Mouse (Mus musculus): Measurements from ENCODE around the gene Tmem229b. TPM values are rescaled to one million over a fixed set of nuclear protein-coding genes. Genes with fewer than 3 reads are reported as not detected.

The Tmem229b gene
- total and polyA plus RNA-seq, 3 experiments: 13.8 to 20.5 TPM; not detected in 1

GRCm38 (mm10) chr12:79039708-79040107 is 32.3 kb upstream of the Tmem229b start:
- no peak overlapping the region for H3K9ac ChIP-seq (ENCODE audit: control insufficient read depth, low read depth, low read length, poor library complexity, severe bottlenecking)
- no peaks in the 10 kb centered on the region for H3K9me3 ChIP-seq (replicated peaks; ENCODE audit: insufficient read depth, low read length)
- H3K27me3 ChIP-seq (ENCODE audit: control insufficient read depth in 1 of 2, insufficient read depth in 2 of 2, low read length in 2 of 2): peaks cover 0 to 2% of the 10 kb centered on the region in 2 experiments; a peak in 2 of 4 replicates
- peaks cover 0 to 7% of the 10 kb centered on the region in 2 experiments; a peak in 2 of 4 replicates for H3K36me3 ChIP-seq (ENCODE audit: control insufficient read depth in 1 of 2, insufficient read depth in 2 of 2, low read length in 2 of 2)
- no peaks in the 10 kb centered on the region for H3K79me2 ChIP-seq (ENCODE audit: control insufficient read depth, insufficient read depth, low read length, poor library complexity)
- DNase-seq (ENCODE audit: low read depth, low spot score): no peak
- H3K4me1 ChIP-seq (ENCODE audit: control insufficient read depth in 1 of 2, insufficient read depth in 2 of 2, low read length in 2 of 2): peaks cover 5 to 12% of the 10 kb centered on the region in 2 experiments
- no peak for TF ChIP-seq USF1 (IDR thresholded peaks at IDR 0.05; ENCODE audit: low read depth, low read length)
- TF ChIP-seq POLR2AphosphoS5 (IDR thresholded peaks at IDR 0.05; ENCODE audit: borderline replicate concordance, low read depth, low read length): no peak
- TF ChIP-seq MAZ (IDR thresholded peaks at IDR 0.05; ENCODE audit: low read depth, low read length): no peak
- no peak for TF ChIP-seq RAD21 (IDR thresholded peaks at IDR 0.05; ENCODE audit: low read depth, low read length)
- no peak for TF ChIP-seq MAFK (IDR thresholded peaks at IDR 0.05; ENCODE audit: borderline replicate concordance, low read depth, low read length)
- no peak for TF ChIP-seq USF2 (IDR thresholded peaks at IDR 0.05; ENCODE audit: borderline replicate concordance in 1 of 2, insufficient read depth in 1 of 2, low read depth in 1 of 2, low read length in 2 of 2)
- TF ChIP-seq E2F4 (IDR thresholded peaks at IDR 0.05; ENCODE audit: borderline replicate concordance, low read depth, low read length): no peak
- TF ChIP-seq MYB (IDR thresholded peaks at IDR 0.05; ENCODE audit: low read depth, low read length): no peak
- TF ChIP-seq NELFE (IDR thresholded peaks at IDR 0.05; ENCODE audit: low read depth, low read length): no peak
- no peak for TF ChIP-seq GATA1 (IDR thresholded peaks at IDR 0.05; ENCODE audit: low read depth, low read length)
- TF ChIP-seq MAX (IDR thresholded peaks at IDR 0.05; ENCODE audit: low read length): no peak
- TF ChIP-seq GABPA (IDR thresholded peaks at IDR 0.05; ENCODE audit: low read depth, low read length): no peak
- TF ChIP-seq EP300 (IDR thresholded peaks at IDR 0.05; ENCODE audit: low read depth in 1 of 2, low read length in 2 of 2): no peak
- TF ChIP-seq CHD2 (IDR thresholded peaks at IDR 0.05; ENCODE audit: low read length): no peak
- no peak for TF ChIP-seq HCFC1 (IDR thresholded peaks at IDR 0.05; ENCODE audit: low read depth, low read length)
- TF ChIP-seq KAT2A (conservative IDR thresholded peaks at IDR 0.05; ENCODE audit: low read depth, low read length): no peak
- TF ChIP-seq BHLHE40 (IDR thresholded peaks at IDR 0.05; ENCODE audit: borderline replicate concordance, low read depth, low read length): no peak
- no peak overlapping the region for H3K4me3 ChIP-seq (ENCODE audit: control insufficient read depth in 1 of 2, insufficient read depth in 1 of 2, low read depth in 2 of 2, low read length in 2 of 2)
- H3K27ac ChIP-seq (ENCODE audit: control insufficient read depth, low read depth, low read length): no peak overlapping the region

- H3K79me2 ChIP-seq (ENCODE audit: control insufficient read depth, insufficient read depth, low read length, poor library complexity): no peaks in the 10 kb centered on the region
- H3K27me3 ChIP-seq (ENCODE audit: control insufficient read depth in 1 of 2, insufficient read depth in 2 of 2, low read length in 2 of 2): peaks cover 8 to 9% of the 10 kb centered on the region in 2 experiments
- H3K9ac ChIP-seq (ENCODE audit: control insufficient read depth, low read depth, low read length, poor library complexity, severe bottlenecking): no peak overlapping the region
- H3K27ac ChIP-seq (ENCODE audit: control insufficient read depth, low read depth, low read length): no peak overlapping the region
- no peak overlapping the region for H3K4me3 ChIP-seq (ENCODE audit: control insufficient read depth in 1 of 2, insufficient read depth in 1 of 2, low read depth in 2 of 2, low read length in 2 of 2)
- TF ChIP-seq ZMIZ1 (IDR thresholded peaks at IDR 0.05; ENCODE audit: low read depth, low read length) (no peak), TAL1 (IDR thresholded peaks at IDR 0.05; ENCODE audit: low read length) (no peak), RCOR1 (IDR thresholded peaks at IDR 0.05; ENCODE audit: low read depth, low read length) (no peak), MYC (IDR thresholded peaks at IDR 0.05; ENCODE audit: low read depth, low read length) (no peak), ZNF384 (IDR thresholded peaks at IDR 0.05; ENCODE audit: low read depth, low read length) (no peak), MAZ (IDR thresholded peaks at IDR 0.05; ENCODE audit: low read depth, low read length) (no peak), MAX (IDR thresholded peaks at IDR 0.05; ENCODE audit: low read length) (no peak), GABPA (IDR thresholded peaks at IDR 0.05; ENCODE audit: low read depth, low read length) (no peak), BHLHE40 (IDR thresholded peaks at IDR 0.05; ENCODE audit: borderline replicate concordance, low read depth, low read length) (no peak)
- no peak for DNase-seq (ENCODE audit: low read depth, low spot score)
- H3K9me3 ChIP-seq (replicated peaks; ENCODE audit: insufficient read depth, low read length): no peaks in the 10 kb centered on the region
- H3K4me1 ChIP-seq (ENCODE audit: control insufficient read depth in 1 of 2, insufficient read depth in 2 of 2, low read length in 2 of 2): no peaks in the 10 kb centered on the region
- H3K36me3 ChIP-seq (ENCODE audit: control insufficient read depth in 1 of 2, insufficient read depth in 2 of 2, low read length in 2 of 2): no peaks in the 10 kb centered on the region
These were observed 27.9 kb upstream of the Tmem229b start for GRCm38 (mm10) chr12:79035349-79035748.

Measured in MEL (cell line).